Mouse (Mus musculus) urinary bladder, postnatal 14 days (tissue): ENCODE results near the gene Gprc5b.
A peak's percentile ranks its signal among the peaks of the same experiment; 100 is the strongest.

Experiments
- DNase-seq: peaks from one replicate; pipeline ENCODE4 v3.0.0; 2021; ENCODE audit warnings: low spot score

The Gprc5b gene

GRCm38 (mm10) chr7:118995007-118995406, at the start of gene Gprc5b:
Gene Gprc5b, minus strand, starts transcription at chr7:118995211.
- peak; percentile 94 for DNase-seq

GRCm38 (mm10) chr7:119041502-119041901, 46.5 kb upstream of the Gprc5b start:
- DNase-seq, result no peak

DNA sequence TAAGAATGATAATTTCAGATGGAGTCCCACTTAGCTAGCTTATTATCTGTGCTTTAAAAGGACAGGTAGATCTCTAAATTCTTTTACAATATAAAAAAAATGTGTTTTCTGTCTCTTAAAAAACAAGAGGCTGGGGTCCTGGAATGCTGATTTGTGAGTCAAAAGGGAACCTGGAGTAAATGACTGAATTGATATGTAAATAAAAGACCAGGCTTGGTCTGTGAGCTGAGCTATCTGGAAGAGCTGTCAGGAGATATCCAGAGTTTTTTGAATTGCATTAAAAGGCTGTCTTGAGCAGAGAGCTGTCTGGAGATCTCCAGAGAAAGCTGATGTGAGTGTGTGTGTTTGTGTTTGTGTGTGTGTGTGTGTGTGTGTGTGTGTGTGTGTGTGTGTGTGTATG, 42.6 kb upstream of the Gprc5b start:
- DNase-seq, result no peak

DNA sequence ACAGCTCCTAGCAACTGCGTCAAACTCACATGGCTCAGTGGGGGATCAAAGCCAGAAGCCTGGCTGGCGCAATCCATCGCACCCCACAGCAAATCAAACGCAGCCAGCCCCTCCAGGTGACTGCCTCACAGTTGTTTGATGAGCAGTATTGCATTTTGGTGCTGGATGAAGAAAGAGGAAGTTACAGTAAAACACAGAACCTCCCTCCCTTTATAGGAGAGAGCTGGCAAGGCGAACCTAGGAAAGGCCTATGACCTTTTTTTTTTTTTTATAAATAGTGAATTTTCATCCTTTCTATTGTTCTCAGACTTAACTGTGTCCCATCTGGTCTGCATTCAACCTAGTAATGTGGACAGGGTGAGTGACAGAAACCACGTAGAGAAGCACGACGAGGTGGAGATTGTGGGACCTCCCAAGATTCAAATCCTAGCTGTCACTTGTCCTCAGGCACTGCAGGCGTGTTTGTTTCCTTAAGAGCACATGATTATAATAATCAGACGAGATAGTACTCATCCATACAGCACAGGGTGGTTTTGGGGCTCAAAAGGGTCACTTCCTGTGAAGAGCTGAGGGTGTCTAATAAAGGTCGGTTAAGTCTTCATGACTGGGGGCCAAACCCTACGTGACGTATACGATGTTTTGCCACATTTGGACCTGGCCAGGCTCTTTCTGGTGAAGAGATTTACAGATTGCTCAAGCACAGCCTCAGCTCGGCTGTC, 39.4 kb upstream of the Gprc5b start:
- DNase-seq, result no peak

DNA sequence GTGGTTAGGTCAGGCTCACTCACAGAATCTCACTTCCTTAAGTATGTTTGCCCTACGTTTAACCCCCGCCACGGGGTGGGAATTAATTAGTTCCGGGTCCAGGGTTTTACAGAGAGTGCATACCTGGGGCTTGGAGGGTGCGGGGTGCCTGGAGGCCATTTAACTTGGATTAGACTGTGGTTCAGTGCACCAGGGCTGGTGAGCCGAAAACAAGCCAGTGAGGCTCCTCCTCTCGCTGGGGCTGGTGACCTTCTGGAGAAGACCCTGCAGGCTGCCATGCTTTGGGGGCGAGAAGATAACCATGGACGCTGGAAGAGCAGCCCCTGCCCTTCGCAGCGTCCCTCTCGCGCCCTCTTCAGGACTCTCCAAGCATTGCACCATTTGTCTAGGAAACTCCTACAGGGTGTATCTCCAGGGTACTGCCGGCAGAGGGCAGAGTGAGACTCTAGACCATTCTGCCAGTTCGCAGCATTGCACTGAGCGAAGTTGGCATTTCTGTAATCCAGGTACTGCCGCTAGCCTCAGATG, 28.4 kb upstream of the Gprc5b start:
- DNase-seq, result peak; percentile 47

DNA sequence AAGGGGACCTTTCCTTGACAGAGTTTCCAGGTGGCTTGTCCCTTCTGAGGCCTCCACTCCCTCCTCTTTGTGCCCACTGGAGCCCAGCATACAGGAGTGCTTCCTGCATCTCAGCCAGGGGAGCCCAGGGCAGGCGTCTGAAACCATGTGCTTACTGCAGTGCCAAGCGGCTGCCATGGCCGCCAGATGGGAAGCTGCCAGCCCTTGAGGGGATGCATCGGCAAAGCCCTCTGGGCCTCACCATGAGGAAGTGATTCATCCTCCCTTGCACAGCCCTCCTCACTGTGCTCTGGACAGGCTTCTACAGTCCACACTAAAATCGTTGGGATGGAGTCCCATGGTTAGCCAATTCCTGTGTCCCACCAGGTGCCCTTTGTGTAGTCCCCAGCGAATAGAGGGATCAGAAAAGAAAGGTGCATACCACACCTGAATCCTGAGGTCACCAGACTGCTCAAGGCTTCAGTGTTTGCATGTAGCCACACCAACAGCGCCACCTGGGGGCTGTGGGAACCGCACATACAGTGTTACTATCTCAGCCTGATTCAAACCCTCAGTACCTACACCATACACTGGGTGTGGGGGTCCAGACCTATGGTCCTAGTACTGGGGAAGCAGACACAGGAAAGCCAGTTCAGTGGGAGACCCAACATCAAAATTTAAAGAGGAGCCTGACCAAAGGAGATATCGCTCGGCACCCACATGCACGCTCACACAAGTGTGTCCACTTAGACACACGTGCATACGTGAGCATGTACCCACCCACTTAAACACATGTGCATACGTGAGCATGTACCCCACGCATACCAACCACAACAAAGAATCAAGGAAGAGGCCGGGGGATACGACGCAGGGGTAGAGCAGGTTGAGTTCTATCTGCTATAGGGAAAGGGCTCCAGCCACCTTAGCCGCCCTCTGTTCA, 27.5 kb upstream of the Gprc5b start:
- peak; percentile 37 for DNase-seq

DNA sequence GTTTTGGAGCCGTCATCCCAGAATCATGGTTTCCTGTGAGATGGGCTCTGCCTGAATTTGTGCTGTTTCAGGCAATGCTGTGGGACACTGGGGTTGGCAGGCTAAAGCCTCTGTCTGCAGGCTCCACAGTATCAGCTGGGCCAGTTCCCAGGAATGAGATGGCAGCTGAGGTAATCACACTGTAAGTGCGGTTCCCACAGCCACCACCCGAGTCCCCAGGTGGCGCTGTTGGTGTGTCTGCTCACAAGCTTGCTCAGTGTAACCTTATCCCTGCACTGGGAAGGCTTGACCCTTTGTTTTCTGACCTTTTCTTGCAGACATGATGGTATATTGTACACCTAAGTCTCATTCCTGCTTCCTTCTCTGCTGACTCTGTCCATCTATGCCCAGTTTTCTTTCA, 24.5 kb upstream of the Gprc5b start:
- DNase-seq, result peak; percentile 30

DNA sequence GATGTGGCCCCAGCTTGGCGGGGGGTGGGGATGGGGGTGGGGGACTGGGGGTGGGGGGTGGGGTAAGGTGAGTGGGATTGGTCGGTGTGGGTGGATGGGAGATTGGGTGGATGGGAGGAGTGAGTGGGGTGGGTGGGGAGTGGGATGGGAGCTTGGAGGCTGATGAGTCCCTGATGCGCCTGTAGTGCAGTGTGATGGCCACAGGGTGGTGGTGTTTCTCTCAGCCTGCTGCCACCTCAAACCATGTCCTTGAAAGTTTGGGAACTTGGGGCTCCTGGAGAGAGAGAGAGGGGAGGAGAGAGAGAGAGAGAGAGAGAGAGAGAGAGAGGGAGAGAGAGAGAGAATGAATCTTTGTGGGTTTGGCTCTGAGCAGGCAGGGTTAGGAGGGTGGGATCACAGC, 20.7 kb upstream of the Gprc5b start:
- DNase-seq, result no peak

- DNase-seq, result peak; percentile 67
Measured at GRCm38 (mm10) chr7:119010854-119011529, 16.0 kb upstream of the Gprc5b start.

- no peak for DNase-seq
Measured at GRCm38 (mm10) chr7:119002501-119002900, 7.5 kb upstream of the Gprc5b start.

DNA sequence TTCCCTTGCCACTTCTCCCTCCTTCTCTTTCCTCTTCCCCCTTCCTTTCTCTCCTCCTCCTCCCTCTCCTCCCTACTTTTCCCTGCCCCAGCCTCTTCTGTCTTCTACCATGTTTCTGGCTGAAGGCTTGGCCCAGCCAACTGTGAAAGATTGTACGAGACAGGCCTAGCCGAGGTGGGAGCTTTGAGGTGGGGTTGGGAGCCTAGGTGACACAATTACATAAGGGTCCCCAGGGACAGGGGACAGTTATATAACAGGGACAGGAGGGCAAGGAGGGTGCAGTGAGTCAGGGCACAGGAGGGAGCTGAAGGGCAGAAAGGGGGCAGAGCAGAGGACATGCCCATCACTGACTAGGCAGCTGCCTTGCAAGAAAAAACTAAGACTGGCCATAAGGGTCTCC, 7.0 kb upstream of the Gprc5b start:
- DNase-seq, result no peak

DNA sequence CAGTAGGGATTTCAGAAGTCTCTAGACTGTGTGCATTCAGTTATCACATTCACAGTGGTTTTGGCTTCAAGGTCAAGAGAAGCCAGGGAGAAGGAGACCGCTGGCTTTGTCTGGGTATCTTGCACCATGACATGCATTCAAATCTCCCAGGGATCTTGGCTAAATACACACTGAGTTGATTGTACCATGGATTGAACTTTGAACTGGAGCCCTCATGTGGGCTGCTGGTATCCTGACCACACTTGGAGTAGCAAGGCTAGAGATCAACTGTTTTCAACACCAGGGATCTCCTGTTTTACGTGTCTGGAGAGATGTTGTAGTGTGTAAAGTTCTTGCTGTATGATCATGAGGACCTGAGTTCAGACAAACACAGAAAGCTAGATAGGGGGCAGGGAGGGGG, 4.8 kb upstream of the Gprc5b start:
- DNase-seq, result no peak

DNA sequence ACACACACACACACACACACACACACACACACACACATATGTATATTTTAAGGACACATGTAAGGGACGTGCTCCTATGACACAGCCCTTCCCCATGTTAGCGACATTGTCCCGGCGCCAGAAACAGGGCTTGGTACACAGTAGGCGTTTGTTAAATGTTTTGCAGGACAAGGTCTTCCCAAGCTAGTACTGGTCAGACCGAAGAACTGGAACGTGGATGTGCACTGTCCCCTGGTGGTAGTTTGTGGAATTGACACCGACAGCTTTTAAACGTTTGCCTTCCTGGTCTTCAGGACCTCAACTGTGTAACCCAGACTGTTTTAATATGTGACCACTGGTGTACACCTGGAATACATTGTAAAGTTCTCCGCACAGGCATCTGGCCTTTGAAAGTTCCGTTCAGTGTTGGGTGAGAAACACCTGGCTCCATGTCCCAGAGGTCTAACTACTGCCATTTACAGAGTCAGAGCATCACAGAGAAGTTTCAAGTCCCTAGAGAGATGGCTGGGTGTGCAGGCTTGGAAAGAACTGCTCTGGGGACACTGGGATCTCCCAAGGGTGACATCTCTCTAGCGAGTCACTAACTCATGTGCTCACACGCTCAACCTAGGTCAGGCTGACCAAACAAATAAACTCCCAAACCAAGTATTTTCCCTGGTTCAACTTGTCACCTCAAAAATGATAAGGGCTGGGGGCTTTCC, 1.3 kb upstream of the Gprc5b start:
- DNase-seq, result peak; percentile 83

GRCm38 (mm10) chr7:118995671-118996070, 660 bp upstream of the Gprc5b start:
- no peak for DNase-seq

GRCm38 (mm10) chr7:118994231-118994842, 674 bp downstream of the Gprc5b start:
- no peak for DNase-seq

GRCm38 (mm10) chr7:118993597-118994230, 1.3 kb downstream of the Gprc5b start:
- DNase-seq, result no peak

- no peak for DNase-seq
Measured at GRCm38 (mm10) chr7:118992623-118993405, 2.2 kb downstream of the Gprc5b start.

- DNase-seq, result no peak
Measured at GRCm38 (mm10) chr7:118992080-118992560, 2.9 kb downstream of the Gprc5b start.

- DNase-seq, result no peak
Measured at GRCm38 (mm10) chr7:118991341-118991884, 3.6 kb downstream of the Gprc5b start.

- no peak for DNase-seq
Measured at GRCm38 (mm10) chr7:118990282-118990681, 4.7 kb downstream of the Gprc5b start.
